Mouse (Mus musculus) liver, embryonic 11.5 days (tissue): ENCODE measurements around the gene Hoxd4. TPM values are rescaled to one million over a fixed set of nuclear protein-coding genes. Genes with fewer than 3 reads are reported as not detected.

Experiments
- ATAC-seq: fragments of 200-750 bp; cut with Nextera tagmentation; replicated peaks from 2 replicates; pipeline ENCODE4 v1.8.0; 2017; ENCODE audit warnings: moderate number of reproducible peaks, mild to moderate bottlenecking, moderate TSS enrichment, moderate library complexity; ENCODE audit not compliant: low FRiP score
- DNase-seq: peaks from one replicate; pipeline ENCODE4 v3.0.0-alpha.2; 2017; ENCODE audit warnings: low spot score
- H3K27ac ChIP-seq: fragments of 300-500 bp; sonication (generic); 2 replicates; pipeline ENCODE4 v1.5.1; 2014; ENCODE audit warnings: mild to moderate bottlenecking, low read depth, low read length, control low read depth
- H3K27me3 ChIP-seq: fragments of 300-500 bp; sonication (generic); replicated peaks from 2 replicates; pipeline ENCODE4 v1.6.1; 2014; ENCODE audit warnings: low read length, mixed read lengths; ENCODE audit not compliant: control insufficient read depth, insufficient read depth
- H3K36me3 ChIP-seq: fragments of 300-500 bp; sonication (generic); 2 replicates; pipeline ENCODE4 v1.6.1; 2014; ENCODE audit warnings: mild to moderate bottlenecking, low read length, moderate library complexity, mixed read lengths; ENCODE audit not compliant: control insufficient read depth, insufficient read depth
- H3K4me1 ChIP-seq: fragments of 300-500 bp; sonication (generic); replicated peaks from 2 replicates; pipeline ENCODE4 v1.6.1; 2014; ENCODE audit warnings: low read length, mixed read lengths; ENCODE audit not compliant: control insufficient read depth, insufficient read depth
- H3K4me2 ChIP-seq: fragments of 300-500 bp; sonication (generic); 2 replicates; pipeline ENCODE4 v1.6.1; 2014; ENCODE audit warnings: mild to moderate bottlenecking, control low read depth, moderate library complexity
- H3K4me3 ChIP-seq: fragments of 300-500 bp; sonication (generic); 2 replicates; pipeline ENCODE4 v1.5.1; 2014; ENCODE audit warnings: low read depth, low read length, control low read depth
- H3K9ac ChIP-seq: fragments of 300-500 bp; sonication (generic); 2 replicates; pipeline ENCODE4 v1.6.1; 2014; ENCODE audit warnings: low read depth, low read length, control low read depth
- H3K9me3 ChIP-seq: fragments of 300-500 bp; sonication (generic); 2 replicates; pipeline ENCODE4 v1.6.1; 2016; ENCODE audit warnings: low read length, inconsistent platforms, mixed read lengths; ENCODE audit not compliant: control insufficient read depth
- WGBS: fragments of 180-500 bp; shearing (Covaris S2); extraction: QIAGEN DNeasy Blood & Tissue Kit; methylation state at CpG from one replicate; pipeline ENCODE4 v1.1.7; 2014; 5-methylcytosine and 5-hydroxymethylcytosine counted together
- polyA plus RNA-seq: library from polyadenylated mRNA; unstranded; fragments of >200 nt; fragmentation: Nextera tagmentation; extraction: Ambion mirVana; gene quantifications from 2 replicates; pipeline ENCODE4 v1.2.1, GENCODE M21; 2014

Hoxd4 gene
- 0.14 and 0.18 TPM in 2 replicates for polyA plus RNA-seq

DNA sequence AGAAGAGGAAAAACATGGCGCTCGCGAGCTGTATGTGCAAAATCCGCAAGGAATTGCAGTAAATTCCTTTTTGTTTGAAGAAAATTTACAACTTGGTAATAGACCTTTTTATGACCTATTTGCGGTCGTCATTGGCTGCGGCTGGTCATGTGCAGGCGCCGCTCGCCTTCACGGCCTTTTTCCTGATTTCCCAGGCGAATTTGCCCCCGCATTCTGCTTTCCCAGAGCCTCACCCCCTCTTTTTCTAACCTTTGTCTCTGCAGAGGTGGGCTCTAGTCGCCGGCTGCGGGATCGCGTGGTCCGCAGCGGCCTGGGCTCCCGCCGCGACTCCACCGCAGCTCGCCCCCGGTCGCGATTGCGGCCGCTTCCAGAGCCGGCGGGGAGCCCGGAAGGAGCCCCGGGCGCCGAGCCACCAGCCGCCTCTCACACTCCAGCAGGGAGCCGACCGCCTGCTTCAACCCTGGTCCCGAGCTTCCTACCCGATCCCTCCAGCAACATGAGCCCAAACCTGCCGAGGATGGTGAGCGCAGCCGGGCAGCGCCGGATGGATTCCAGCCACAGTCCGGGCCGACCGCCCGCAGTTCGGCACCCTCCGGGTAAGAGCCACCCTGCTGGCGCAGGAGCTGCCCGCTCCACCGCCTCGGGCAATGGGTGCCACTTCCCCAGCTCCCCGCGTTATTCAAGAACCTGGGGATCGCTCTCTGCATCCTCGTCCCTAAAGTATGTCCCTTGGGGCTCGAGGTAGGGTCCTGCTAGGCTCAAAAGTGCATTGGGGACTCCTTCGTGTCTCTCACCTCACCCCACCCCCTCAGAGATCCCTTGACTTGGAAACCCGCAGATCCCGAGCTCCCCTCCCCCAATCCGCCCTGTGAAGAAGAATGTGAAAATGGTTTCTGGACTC, at the start of gene Hoxd4, which contains the start of gene Hoxd3:
TSS of gene Hoxd4 (plus strand) at position 209 of the 901 bp plus-strand sequence.
TSS of gene Hoxd3 (plus strand) at position 207 of the 901 bp plus-strand sequence.
- no peaks in the 10 kb centered on the region; the same call in 1 of the 2 replicates for H3K4me1 ChIP-seq
- peak within 1 kb of the TSS; percentile 37 for H3K4me3 ChIP-seq
- no peaks in the 10 kb centered on the region for H3K36me3 ChIP-seq
- no peak within 1 kb of the TSS for H3K27ac ChIP-seq
- DNase-seq = no peak
- WGBS = under 1% methylated on average over 65 of the region's 65 CpGs
- H3K27me3 ChIP-seq = peaks cover 97% of the 10 kb centered on the region
- peak within 1 kb of the TSS; percentile 45 for H3K4me2 ChIP-seq
- no peaks in the 10 kb centered on the region for H3K9me3 ChIP-seq
- 0 out of 2 replicates have a peak within 1 kb of the TSS, but pooled peaks have one; percentile 31 for H3K9ac ChIP-seq
- no peak for ATAC-seq

DNA sequence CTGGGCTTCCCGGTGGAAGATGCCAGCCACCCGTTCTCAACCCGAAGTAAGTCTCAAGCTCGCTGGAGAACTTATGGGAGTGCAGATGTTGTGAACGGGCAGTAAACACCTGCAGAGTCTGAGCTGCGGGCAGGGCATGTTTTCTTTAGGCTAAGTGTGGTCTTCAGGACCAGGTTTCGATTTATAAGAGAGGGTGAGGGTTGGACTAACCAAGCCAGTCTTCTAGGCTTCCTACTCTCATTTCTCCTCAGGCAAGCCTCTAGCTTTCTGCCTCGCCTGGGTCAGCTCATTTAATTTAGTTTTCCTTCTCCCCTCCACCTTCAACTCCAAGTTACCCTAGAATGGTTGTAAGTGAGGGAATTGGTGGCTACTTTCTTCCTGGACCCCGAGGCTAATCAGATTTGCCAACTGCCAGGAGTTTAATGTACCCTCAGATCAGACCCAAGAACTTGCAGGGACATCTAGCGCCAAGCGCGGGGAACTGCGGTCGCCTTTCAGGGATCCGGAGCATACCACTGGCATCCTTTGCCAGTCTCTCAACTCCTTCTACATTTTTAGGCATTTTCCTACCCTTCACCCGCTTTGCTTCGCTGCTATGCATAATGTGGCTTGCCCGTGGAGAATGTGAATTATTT, 48.3 kb upstream of the Hoxd4 start:
- H3K27me3 ChIP-seq = peaks cover 98% of the 10 kb centered on the region
- H3K4me2 ChIP-seq = no peak overlapping the region
- no peak overlapping the region for H3K9ac ChIP-seq
- H3K36me3 ChIP-seq = no peaks in the 10 kb centered on the region
- no peak for ATAC-seq
- peak; percentile 29 for DNase-seq
- peaks cover 6% of the 10 kb centered on the region for H3K4me1 ChIP-seq
- H3K4me3 ChIP-seq = no peak overlapping the region
- 5% methylated on average over 18 of the region's 18 CpGs for WGBS
- H3K27ac ChIP-seq = no peak overlapping the region
- H3K9me3 ChIP-seq = no peaks in the 10 kb centered on the region

DNA sequence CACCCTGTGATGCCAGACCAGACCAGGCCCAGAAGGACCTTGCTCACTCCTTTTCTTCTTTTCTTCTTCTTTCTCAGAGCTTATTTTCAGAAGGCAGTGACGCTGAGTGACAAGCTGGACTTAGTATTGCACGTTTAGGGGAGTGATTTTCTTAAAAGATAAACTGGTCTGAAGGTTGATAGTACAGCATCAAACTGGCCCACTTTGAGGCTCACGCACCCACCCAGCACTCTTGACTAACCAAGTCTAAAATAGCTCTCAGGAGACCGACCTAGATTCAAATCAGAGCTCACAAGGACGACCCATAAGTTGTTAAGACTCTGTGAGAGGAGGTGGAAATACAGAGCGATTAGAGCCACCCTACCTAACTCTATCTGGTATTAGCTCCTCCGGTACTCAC, 45.3 kb upstream of the Hoxd4 start:
- ATAC-seq (no peak), DNase-seq (no peak)
- Histone ChIP-seq H3K4me1 (peaks cover 6% of the 10 kb centered on the region), H3K36me3 (no peaks in the 10 kb centered on the region), H3K4me3 (no peak overlapping the region), H3K27ac (no peak overlapping the region), H3K9me3 (no peaks in the 10 kb centered on the region), H3K4me2 (no peak overlapping the region), H3K9ac (no peak overlapping the region), H3K27me3 (peaks cover 97% of the 10 kb centered on the region)
- 4% methylated on average over 7 of the region's 7 CpGs for WGBS

DNA sequence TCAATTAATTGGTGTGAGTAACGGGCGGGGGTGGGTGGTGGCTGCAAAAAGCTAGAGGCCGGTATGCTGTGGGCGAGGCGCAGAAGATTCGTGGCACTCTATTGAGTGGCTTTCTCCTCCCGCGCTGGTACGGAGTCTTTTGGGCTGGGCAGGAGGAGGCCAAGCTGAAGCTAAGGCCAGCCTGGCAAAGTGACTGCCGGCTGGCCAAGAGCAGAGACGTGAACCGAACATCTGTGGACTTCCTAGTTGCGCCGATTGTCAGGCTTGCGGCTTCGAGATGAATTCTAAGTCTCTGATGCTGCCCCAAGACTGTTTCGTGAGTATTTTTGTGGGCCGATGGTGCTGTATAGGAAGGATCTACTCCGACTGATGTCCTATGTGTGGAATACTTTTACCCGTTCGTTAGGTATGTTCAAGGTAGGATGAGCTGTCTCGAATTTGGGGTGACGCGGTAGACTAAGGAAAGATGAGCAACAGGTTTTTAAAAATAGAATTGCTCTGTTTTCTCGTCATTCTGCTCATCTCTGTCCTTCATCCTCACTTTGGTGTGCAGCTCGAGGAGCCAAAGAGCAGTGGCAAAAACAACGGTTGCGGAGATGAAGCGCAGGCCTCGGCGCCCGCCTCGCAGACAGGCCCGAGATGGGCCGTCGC, 44.4 kb upstream of the Hoxd4 start:
- H3K4me1 ChIP-seq = peaks cover 6% of the 10 kb centered on the region
- no peaks in the 10 kb centered on the region for H3K9me3 ChIP-seq
- no peak overlapping the region for H3K27ac ChIP-seq
- no peaks in the 10 kb centered on the region for H3K36me3 ChIP-seq
- H3K9ac ChIP-seq = no peak overlapping the region
- peak overlapping the region; percentile 43 for H3K4me3 ChIP-seq
- WGBS = 3% methylated on average over 36 of the region's 36 CpGs
- DNase-seq (peak; percentile 37), ATAC-seq (no peak)
- H3K27me3 ChIP-seq = peaks cover 97% of the 10 kb centered on the region
- no peak overlapping the region for H3K4me2 ChIP-seq

DNA sequence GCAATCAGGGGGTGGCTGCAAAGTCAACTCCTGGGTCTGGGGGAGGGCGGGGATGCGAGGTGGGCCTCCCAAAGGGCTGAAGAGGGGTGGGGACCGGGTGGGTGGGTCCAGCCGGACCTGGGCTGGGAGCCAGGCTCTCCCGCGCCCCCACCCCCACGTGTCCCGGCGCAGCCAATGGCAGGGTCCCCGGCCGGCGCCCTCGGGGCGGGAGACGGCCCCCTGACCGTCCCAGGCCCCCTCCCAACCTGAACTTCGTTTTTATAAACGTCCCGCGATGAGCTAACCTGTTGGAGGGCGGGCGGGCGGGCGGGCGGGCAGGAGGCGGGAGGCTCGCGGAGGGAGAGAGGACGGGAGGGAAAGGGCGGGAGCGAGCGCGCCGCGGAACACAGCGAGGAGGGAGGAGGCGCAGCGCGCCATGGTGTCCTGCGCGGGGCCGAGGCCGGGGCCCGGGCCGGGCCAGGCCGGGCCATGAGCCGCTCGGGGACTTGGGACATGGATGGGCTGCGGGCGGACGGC, 43.8 kb upstream of the Hoxd4 start, which contains the start of gene Hoxd13:
TSS of gene Hoxd13 (plus strand) at position 469 of the 516 bp plus-strand sequence.
- WGBS = 1% methylated on average over 12 of the region's 51 CpGs

DNA sequence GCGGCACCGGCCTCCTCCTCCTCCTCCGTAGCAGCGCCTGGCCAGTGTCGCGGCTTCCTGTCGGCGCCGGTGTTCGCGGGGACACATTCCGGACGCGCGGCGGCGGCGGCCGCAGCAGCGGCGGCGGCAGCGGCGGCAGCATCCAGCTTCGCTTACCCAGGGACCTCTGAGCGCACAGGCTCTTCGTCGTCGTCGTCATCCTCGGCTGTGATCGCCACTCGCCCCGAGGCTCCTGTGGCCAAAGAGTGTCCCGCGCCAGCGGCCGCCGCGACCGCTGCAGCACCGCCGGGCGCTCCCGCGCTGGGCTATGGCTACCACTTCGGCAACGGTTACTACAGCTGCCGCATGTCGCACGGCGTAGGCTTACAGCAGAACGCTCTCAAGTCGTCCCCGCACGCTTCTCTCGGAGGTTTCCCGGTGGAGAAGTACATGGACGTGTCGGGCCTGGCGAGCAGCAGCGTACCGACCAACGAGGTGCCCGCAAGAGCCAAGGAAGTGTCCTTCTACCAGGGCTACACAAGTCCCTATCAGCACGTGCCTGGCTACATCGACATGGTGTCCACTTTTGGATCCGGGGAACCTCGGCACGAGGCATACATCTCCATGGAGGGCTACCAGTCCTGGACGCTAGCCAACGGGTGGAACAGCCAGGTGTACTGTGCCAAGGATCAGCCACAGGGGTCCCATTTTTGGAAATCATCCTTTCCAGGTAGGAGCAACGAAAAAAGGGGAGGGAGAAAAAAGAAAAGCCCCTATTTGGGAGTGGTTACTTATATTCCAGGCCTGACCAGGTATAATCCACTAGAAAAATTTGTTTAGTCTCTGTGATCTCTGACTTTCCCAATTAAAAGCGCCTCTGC, 43.1 kb upstream of the Hoxd4 start:
- WGBS = under 1% methylated on average over 61 of the region's 74 CpGs
- no peak; the same call in 1 of the 2 replicates for ATAC-seq
- Histone ChIP-seq H3K9ac (no peak overlapping the region), H3K27ac (no peak overlapping the region), H3K4me3 (peak overlapping the region; percentile 43), H3K27me3 (peaks cover 97% of the 10 kb centered on the region), H3K4me1 (peaks cover 6% of the 10 kb centered on the region), H3K9me3 (no peaks in the 10 kb centered on the region), H3K36me3 (no peaks in the 10 kb centered on the region), H3K4me2 (peak overlapping the region; percentile 61)
- DNase-seq = peak; percentile 60

More for the DNA sequence above, 43.8 kb upstream of the Hoxd4 start, which contains the start of gene Hoxd13:
- no peak for ATAC-seq
- H3K4me3 ChIP-seq = peak within 1 kb of the TSS; percentile 43
- DNase-seq = no peak
- H3K9me3 ChIP-seq = no peaks in the 10 kb centered on the region
- H3K9ac ChIP-seq = no peak within 1 kb of the TSS
- H3K27ac ChIP-seq = no peak within 1 kb of the TSS
- H3K36me3 ChIP-seq = no peaks in the 10 kb centered on the region
- H3K4me1 ChIP-seq = peaks cover 6% of the 10 kb centered on the region
- peak within 1 kb of the TSS; percentile 61 for H3K4me2 ChIP-seq
- peaks cover 97% of the 10 kb centered on the region for H3K27me3 ChIP-seq

DNA sequence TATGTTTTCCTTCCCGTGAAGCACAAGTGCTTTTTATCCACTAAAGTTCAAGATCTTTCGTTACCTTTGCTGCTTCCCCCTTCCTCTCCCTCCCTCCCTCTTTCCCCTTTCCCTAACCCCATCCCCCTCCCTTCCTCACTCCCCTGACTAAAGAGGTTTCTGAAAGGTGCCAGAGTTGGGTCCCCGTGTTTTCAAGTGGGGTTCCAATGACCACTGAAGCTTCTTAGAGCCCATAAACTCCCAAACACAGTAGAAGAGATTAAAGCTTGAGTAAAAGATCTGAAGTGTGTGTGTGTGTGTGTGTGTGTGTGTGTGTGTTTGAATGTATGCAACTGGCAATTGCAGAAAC, 42.5 kb upstream of the Hoxd4 start:
- Histone ChIP-seq H3K4me2 (no peak overlapping the region), H3K4me3 (no peak overlapping the region), H3K4me1 (peaks cover 6% of the 10 kb centered on the region), H3K27ac (no peak overlapping the region), H3K9me3 (no peaks in the 10 kb centered on the region), H3K27me3 (peaks cover 97% of the 10 kb centered on the region), H3K9ac (no peak overlapping the region), H3K36me3 (no peaks in the 10 kb centered on the region)
- 1% methylated on average over 3 of the region's 3 CpGs for WGBS
- ATAC-seq (no peak), DNase-seq (no peak)
